8 mouse cellular contexts compared by ENCODE assay signal in the genomic region with DNA sequence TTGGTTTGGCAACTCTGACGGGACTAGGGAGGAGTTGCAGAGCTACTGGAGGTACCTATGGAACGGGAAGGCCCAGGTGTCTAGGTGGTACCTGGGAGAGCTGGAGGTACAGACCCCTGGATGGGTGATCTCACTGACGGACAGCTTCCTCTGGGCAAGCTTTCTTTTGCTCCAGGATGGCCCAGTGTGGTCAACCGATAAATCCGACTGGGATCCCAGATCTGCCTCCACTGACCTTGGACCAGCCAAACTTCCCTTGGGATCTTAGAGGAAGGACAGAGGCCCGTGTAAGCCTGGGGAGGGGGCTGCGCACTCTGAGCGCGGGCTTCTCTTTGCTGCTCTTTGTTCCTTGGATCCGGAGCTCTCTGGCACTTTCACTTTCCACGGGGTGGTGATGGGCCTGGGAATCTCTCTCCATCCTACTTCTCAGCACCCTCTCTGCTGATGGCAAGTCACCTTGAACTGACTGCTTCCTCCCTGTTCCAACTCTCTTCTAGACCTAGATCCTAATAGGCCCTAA. TPM values are rescaled to one million over a fixed set of nuclear protein-coding genes. Genes with fewer than 3 reads are reported as not detected.
DNase-seq lines count a peak whose midpoint lies in the region; ATAC-seq lines count a peak whose summit lies in the region.

No protein-coding gene starts in this region.

- H3K4me2 ChIP-seq in kidney, embryonic 16.5 days (replicated peaks; ENCODE audit: low read depth, low read length), result peak overlapping the region; percentile 89

- H3K27ac ChIP-seq in heart, embryonic 10.5 days, result peak overlapping the region; percentile 95
- H3K27ac ChIP-seq in kidney, embryonic 16.5 days (ENCODE audit: low read length), result peak overlapping the region; percentile 60

- ATAC-seq in kidney, embryonic 16.5 days (ENCODE audit: low FRiP score, low TSS enrichment), result no peak

- peaks cover 58% of the 10 kb centered on the region for H3K4me1 ChIP-seq in heart, embryonic 10.5 days
- H3K4me1 ChIP-seq in kidney, embryonic 16.5 days (ENCODE audit: insufficient read depth, low read length), result peaks cover 46% of the 10 kb centered on the region

- 0 out of 2 replicates have a peak, but pooled peaks cover 5% of the 10 kb centered on the region for H3K27me3 ChIP-seq in heart, embryonic 10.5 days (ENCODE audit: insufficient read depth, poor library complexity, severe bottlenecking)
- H3K27me3 ChIP-seq in kidney, embryonic 16.5 days (ENCODE audit: insufficient read depth, low read length), result no peaks in the 10 kb centered on the region

- WGBS in heart, embryonic 10.5 days, result 1% methylated on average over 11 of the region's 11 CpGs
- 4% methylated on average over 11 of the region's 11 CpGs for WGBS in kidney, embryonic 16.5 days

- DNase-seq in 416B (ENCODE audit: low read depth), result peak; percentile 17
- peak; percentile 61 for DNase-seq in R1 (ENCODE audit: low read depth, low spot score)
- no peak for DNase-seq in heart, embryonic 10.5 days (ENCODE audit: low spot score)
- DNase-seq in mesoderm, embryonic 11.5 days (ENCODE audit: low read depth, low spot score), result peak; percentile 57
- DNase-seq in urinary bladder, postnatal 36 days (ENCODE audit: low spot score in 2 of 2), result no peak
- no peak for DNase-seq in cerebellum, postnatal 14 days
- no peak for DNase-seq in urinary bladder, postnatal 4 days (ENCODE audit: low spot score in 2 of 2)

- peak overlapping the region; percentile 78 for H3K9ac ChIP-seq in kidney, embryonic 16.5 days (replicated peaks; ENCODE audit: low read length)

- no peaks in the 10 kb centered on the region for H3K9me3 ChIP-seq in heart, embryonic 10.5 days
- H3K9me3 ChIP-seq in kidney, embryonic 16.5 days (ENCODE audit: low read length), result no peaks in the 10 kb centered on the region

- peaks cover 4% of the 10 kb centered on the region; the same call in 1 of the 2 replicates for H3K36me3 ChIP-seq in heart, embryonic 10.5 days
- H3K36me3 ChIP-seq in kidney, embryonic 16.5 days (ENCODE audit: insufficient read depth, low read length), result 0 out of 2 replicates have a peak, but pooled peaks cover 3% of the 10 kb centered on the region

- peak overlapping the region; percentile 84 for H3K4me3 ChIP-seq in heart, embryonic 10.5 days
- peak overlapping the region; percentile 69 for H3K4me3 ChIP-seq in kidney, embryonic 16.5 days (ENCODE audit: low read length)

RNA-seq across cellular contexts. Expression of a gene that starts 31.4 kb away (rescaled TPM):
- 36.3 and 46.7 TPM in 2 replicates for polyA plus RNA-seq in heart, embryonic 10.5 days (2016; fragmentation: Nextera tagmentation; extraction: Ambion mirVana)
- 27.0 and 28.1 TPM in 2 replicates for polyA plus RNA-seq in kidney, embryonic 16.5 days (2015; fragmentation: Nextera tagmentation; extraction: Ambion mirVana)

RNA-seq across cellular contexts. Expression of a gene that starts 59.7 kb away (rescaled TPM):
- 0.06 TPM in 1 of 2 replicates, not detected in the other for polyA plus RNA-seq in heart, embryonic 10.5 days (2016; fragmentation: Nextera tagmentation; extraction: Ambion mirVana)
- polyA plus RNA-seq in kidney, embryonic 16.5 days (2015; fragmentation: Nextera tagmentation; extraction: Ambion mirVana), result 2.1 and 2.3 TPM in 2 replicates

Comparison
In these comparisons a context has a peak if more than half of its experiments do, and no peak if none do; other contexts are left out.
1. DNase-seq: peak in 416B (single experiment), R1 (single experiment) and mesoderm, embryonic 11.5 days (single experiment); none in heart, embryonic 10.5 days (single experiment), urinary bladder, postnatal 36 days (0 of 2), cerebellum, postnatal 14 days (0 of 2) and urinary bladder, postnatal 4 days (0 of 2).